In the genomic region with DNA sequence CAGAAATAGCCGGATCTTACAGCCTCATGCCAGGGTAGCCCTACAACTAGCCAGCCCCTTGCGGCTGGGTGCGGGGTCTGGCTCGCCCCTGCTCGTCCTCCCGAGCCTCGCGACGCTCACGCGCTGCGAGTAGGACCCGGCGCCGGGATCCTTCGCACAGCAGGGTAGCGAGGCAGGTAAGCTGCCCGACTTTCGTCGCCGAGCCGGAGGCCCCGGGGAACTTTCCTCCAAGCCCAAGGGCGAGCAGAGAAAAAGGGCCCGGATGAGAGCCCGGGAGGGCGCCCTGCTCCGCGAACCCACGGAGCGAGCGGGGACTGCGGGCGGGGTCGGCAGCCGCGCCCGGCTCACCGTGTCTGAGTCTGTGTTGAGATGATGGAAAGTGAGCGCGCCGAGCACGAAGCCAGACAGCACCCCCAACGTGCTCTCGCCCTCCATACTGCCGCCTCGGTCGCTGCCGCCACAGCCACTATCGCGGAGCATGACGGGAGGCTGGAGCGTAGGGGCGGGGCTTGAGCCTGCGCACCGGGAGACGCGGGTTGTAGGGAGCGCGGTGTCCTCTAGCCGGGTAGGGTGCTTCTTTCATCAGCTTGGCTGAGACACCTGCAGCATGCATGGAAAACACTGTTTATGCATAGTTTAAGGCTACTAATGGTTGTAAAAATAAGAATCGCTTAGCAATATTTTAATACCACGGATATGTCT, we compare ENCODE assay signal across 8 mouse cellular contexts. TPM values are rescaled to one million over a fixed set of nuclear protein-coding genes. Genes with fewer than 3 reads are reported as not detected.
A peak's percentile ranks its signal among the peaks of the same experiment; 100 is the strongest.
DNase-seq lines count a peak whose midpoint lies in the region; ATAC-seq and TF ChIP-seq lines count a peak whose summit lies in the region.

TSS of gene Abraxas1 (minus strand) at position 483 of the 702 bp plus-strand sequence.

- peak within 1 kb of the TSS; percentile 87 for H3K27ac ChIP-seq in heart, embryonic 11.5 days (ENCODE audit: low read depth, low read length)
- H3K27ac ChIP-seq in kidney, embryonic 16.5 days (ENCODE audit: low read length), result peak within 1 kb of the TSS; percentile 58
- H3K27ac ChIP-seq in liver, adult 2 months (replicated peaks; ENCODE audit: insufficient read depth, low read depth, low read length), result peak within 1 kb of the TSS; percentile 46

- no peaks in the 10 kb centered on the region for H3K27me3 ChIP-seq in C2C12 (ENCODE audit: control insufficient read depth, insufficient read depth, insufficient read length)
- no peaks in the 10 kb centered on the region for H3K27me3 ChIP-seq in heart, embryonic 11.5 days (ENCODE audit: control insufficient read depth, insufficient read depth, low read length)
- no peaks in the 10 kb centered on the region for H3K27me3 ChIP-seq in kidney, embryonic 16.5 days (ENCODE audit: insufficient read depth, low read length)
- H3K27me3 ChIP-seq in liver, adult 2 months (ENCODE audit: control insufficient read depth, insufficient read depth, low read length), result no peaks in the 10 kb centered on the region

- H3K79me2 ChIP-seq in C2C12 (ENCODE audit: control insufficient read depth, insufficient read depth), result peaks cover 11% of the 10 kb centered on the region
- H3K79me2 ChIP-seq in liver, adult 2 months (ENCODE audit: control insufficient read depth, insufficient read depth, low read length), result no peaks in the 10 kb centered on the region; the same call in 1 of the 2 replicates

- TF ChIP-seq CTCF in C2C12 (IDR thresholded peaks at IDR 0.05; ENCODE audit: control insufficient read depth, insufficient read depth, insufficient read length), result no peak
- peak; percentile 7; the same call in 1 of the 2 replicates for TF ChIP-seq CTCF in brain, embryonic 14.5 days (IDR thresholded peaks at IDR 0.05; ENCODE audit: borderline replicate concordance, extremely low read depth, insufficient read depth, insufficient read length)
- TF ChIP-seq CTCF in liver, adult 2 months (IDR thresholded peaks at IDR 0.05; ENCODE audit: low read depth, low read length), result no peak

- ATAC-seq in erythroblast, adult 5-6 weeks (replicated peaks; ENCODE audit: low FRiP score, poor library complexity, severe bottlenecking), result peak; percentile 100
- peak; percentile 96 for ATAC-seq in heart, embryonic 11.5 days (replicated peaks; ENCODE audit: insufficient number of reproducible peaks, low FRiP score, low TSS enrichment)
- ATAC-seq in kidney, embryonic 16.5 days (ENCODE audit: low FRiP score, low TSS enrichment), result peak; percentile 98
- peak; percentile 98 for ATAC-seq in monocyte, adult 5-6 weeks (replicated peaks; ENCODE audit: insufficient number of reproducible peaks, low FRiP score, low TSS enrichment, poor library complexity, severe bottlenecking)

- H3K4me2 ChIP-seq in heart, embryonic 11.5 days, result peak within 1 kb of the TSS; percentile 93
- H3K4me2 ChIP-seq in kidney, embryonic 16.5 days (replicated peaks; ENCODE audit: low read depth, low read length), result peak within 1 kb of the TSS; percentile 78

- H3K4me3 ChIP-seq in C2C12 (ENCODE audit: insufficient read depth, poor library complexity, severe bottlenecking), result peak within 1 kb of the TSS; percentile 71
- H3K4me3 ChIP-seq in heart, embryonic 11.5 days (ENCODE audit: low read depth, low read length), result peak within 1 kb of the TSS; percentile 83
- peak within 1 kb of the TSS; percentile 70 for H3K4me3 ChIP-seq in kidney, embryonic 16.5 days (ENCODE audit: low read length)
- peak within 1 kb of the TSS; percentile 78 for H3K4me3 ChIP-seq in liver, adult 2 months (ENCODE audit: insufficient read depth, low read depth, low read length)

- H3K79me3 ChIP-seq in C2C12 (ENCODE audit: low read depth), result peaks cover 11% of the 10 kb centered on the region

- no peaks in the 10 kb centered on the region for H3K9me3 ChIP-seq in heart, embryonic 11.5 days (replicated peaks; ENCODE audit: control insufficient read depth, low read length)
- no peaks in the 10 kb centered on the region for H3K9me3 ChIP-seq in kidney, embryonic 16.5 days (ENCODE audit: low read length)

- H3K9ac ChIP-seq in heart, embryonic 11.5 days (ENCODE audit: low read depth, low read length), result peak within 1 kb of the TSS; percentile 99
- peak within 1 kb of the TSS; percentile 90 for H3K9ac ChIP-seq in kidney, embryonic 16.5 days (replicated peaks; ENCODE audit: low read length)
- peak within 1 kb of the TSS; percentile 91 for H3K9ac ChIP-seq in liver, adult 2 months (ENCODE audit: low read depth, low read length)

- DNase-seq in brain, embryonic 14.5 days (ENCODE audit: low read depth), result peak; percentile 94
- peak; percentile 73 for DNase-seq in liver, adult 2 months (ENCODE audit: extremely low read depth, low read depth, low spot score)
- DNase-seq in spleen, postnatal 36 days (ENCODE audit: low spot score in 2 of 2), result peak; percentile 86 to 87

- peak within 1 kb of the TSS; percentile 97 for H3ac ChIP-seq in C2C12 (ENCODE audit: control insufficient read depth, insufficient read length, low read depth)

- TF ChIP-seq POLR2A in brain, embryonic 14.5 days (IDR thresholded peaks at IDR 0.05; ENCODE audit: borderline replicate concordance, extremely low read depth, insufficient read depth, insufficient read length, poor library complexity, severe bottlenecking), result peak; percentile 81; the same call in 1 of the 2 replicates
- TF ChIP-seq POLR2A in liver, adult 2 months (IDR thresholded peaks at IDR 0.05; ENCODE audit: extremely low read depth, insufficient read depth, low read length), result peak; percentile 66

- WGBS in heart, embryonic 11.5 days (ENCODE audit: insufficient replicate concordance), result under 1% methylated on average over 63 of the region's 63 CpGs
- WGBS in kidney, embryonic 16.5 days, result under 1% methylated on average over 63 of the region's 63 CpGs
- WGBS in liver, adult 2 months, result under 1% methylated on average over 63 of the region's 63 CpGs

- H3K4me1 ChIP-seq in heart, embryonic 11.5 days (ENCODE audit: control insufficient read depth, insufficient read depth, low read length), result 0 out of 2 replicates have a peak, but pooled peaks cover 3% of the 10 kb centered on the region
- H3K4me1 ChIP-seq in kidney, embryonic 16.5 days (ENCODE audit: insufficient read depth, low read length), result peaks cover 4% of the 10 kb centered on the region; the same call in 1 of the 2 replicates
- peaks cover 2% of the 10 kb centered on the region; the same call in 1 of the 2 replicates for H3K4me1 ChIP-seq in liver, adult 2 months (ENCODE audit: control insufficient read depth, insufficient read depth, low read length)

- H3K36me3 ChIP-seq in C2C12 (ENCODE audit: control insufficient read depth, insufficient read depth), result peaks cover 11% of the 10 kb centered on the region
- H3K36me3 ChIP-seq in heart, embryonic 11.5 days (ENCODE audit: control insufficient read depth, insufficient read depth, low read length), result peaks cover 2% of the 10 kb centered on the region; the same call in 1 of the 2 replicates
- H3K36me3 ChIP-seq in kidney, embryonic 16.5 days (ENCODE audit: insufficient read depth, low read length), result 0 out of 2 replicates have a peak, but pooled peaks cover 3% of the 10 kb centered on the region
- peaks cover 5% of the 10 kb centered on the region for H3K36me3 ChIP-seq in liver, adult 2 months (ENCODE audit: control insufficient read depth, insufficient read depth, low read length)

TF ChIP-seq in C2C12, 6 proteins besides CTCF, POLR2A, EP300 and RAD21:
- no peak for TF ChIP-seq MYOD1 (IDR thresholded peaks at IDR 0.05; ENCODE audit: control insufficient read depth, insufficient read length, low read depth)
- no peak for TF ChIP-seq USF1 (IDR thresholded peaks at IDR 0.05; ENCODE audit: low read depth)
- TF ChIP-seq FOSL1 (IDR thresholded peaks at IDR 0.05; ENCODE audit: insufficient read depth, low read length, poor library complexity, severe bottlenecking), result no peak
- no peak for TF ChIP-seq MYOG (IDR thresholded peaks at IDR 0.05; ENCODE audit: control insufficient read depth, extremely low read depth, insufficient read length)
- TF ChIP-seq MAX (IDR thresholded peaks at IDR 0.05), result no peak
- TF ChIP-seq CEBPB (IDR thresholded peaks at IDR 0.05; ENCODE audit: low read depth), result no peak

RNA-seq across cellular contexts. Expression of gene Abraxas1, which starts in this region (rescaled TPM):
- polyA plus RNA-seq in C2C12 (2012; fragmentation: generic; extraction: Trizol), result 5.7 TPM
- polyA plus RNA-seq in brain, embryonic 14.5 days (2012; rRNA removed), result 11.4 and 15.3 TPM in 2 replicates
- total RNA-seq in erythroblast, adult 5-6 weeks (2015; ENCODE audit: low replicate concordance), result 1.3 and 3.1 TPM in 2 replicates
- total RNA-seq in erythroblast, adult 5-6 weeks (2017; ENCODE audit: low replicate concordance), result 10.5 and 12.9 TPM in 2 replicates
- polyA plus RNA-seq in heart, embryonic 11.5 days (2014; fragmentation: Nextera tagmentation; extraction: Ambion mirVana), result 22.2 and 33.8 TPM in 2 replicates
- polyA plus RNA-seq in kidney, embryonic 16.5 days (2015; fragmentation: Nextera tagmentation; extraction: Ambion mirVana), result 29.7 and 32.4 TPM in 2 replicates
- total RNA-seq in liver, adult 2 months (2014; rRNA removed), result 7.0 and 9.5 TPM in 2 replicates
- polyA plus RNA-seq in liver, adult 2 months (2012; rRNA removed), result 2.7 and 3.0 TPM in 2 replicates
- 13.2 to 47.0 TPM (median 14.1 TPM) in 3 replicates for total RNA-seq in monocyte, adult 5-6 weeks (2017)

Comparison
In these comparisons a context has a peak if more than half of its experiments do, and no peak if none do; other contexts are left out.
1. Peak in every context shown above with its lines: DNase-seq, ATAC-seq, H3K4me3 ChIP-seq and H3K27ac ChIP-seq.